Mouse (Mus musculus): ENCODE results near the gene Hps5.
A peak's percentile ranks its signal among the peaks of the same experiment; 100 is the strongest.

The Hps5 gene

DNA sequence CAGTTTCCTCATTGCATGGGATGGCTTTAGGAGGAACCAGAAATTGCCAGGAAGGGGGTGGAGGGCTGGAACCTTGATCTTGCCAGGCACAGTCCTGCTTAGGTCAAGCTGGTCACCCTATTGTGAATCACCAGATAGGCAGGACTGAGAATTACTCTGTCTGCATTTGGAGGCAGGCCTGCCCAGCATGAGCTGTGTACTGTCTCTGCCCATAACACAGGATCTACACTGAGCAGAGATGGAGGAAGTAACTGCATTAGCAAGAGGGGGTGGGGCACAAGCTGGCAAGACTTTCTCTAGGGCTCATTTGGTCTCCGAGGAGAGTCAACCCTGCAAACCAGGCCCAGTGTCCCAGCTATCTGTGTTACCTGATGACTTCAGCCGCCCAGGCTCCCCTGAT, 60.9 kb downstream of the Hps5 start:
- no peak for DNase-seq (ENCODE audit: low spot score)

DNA sequence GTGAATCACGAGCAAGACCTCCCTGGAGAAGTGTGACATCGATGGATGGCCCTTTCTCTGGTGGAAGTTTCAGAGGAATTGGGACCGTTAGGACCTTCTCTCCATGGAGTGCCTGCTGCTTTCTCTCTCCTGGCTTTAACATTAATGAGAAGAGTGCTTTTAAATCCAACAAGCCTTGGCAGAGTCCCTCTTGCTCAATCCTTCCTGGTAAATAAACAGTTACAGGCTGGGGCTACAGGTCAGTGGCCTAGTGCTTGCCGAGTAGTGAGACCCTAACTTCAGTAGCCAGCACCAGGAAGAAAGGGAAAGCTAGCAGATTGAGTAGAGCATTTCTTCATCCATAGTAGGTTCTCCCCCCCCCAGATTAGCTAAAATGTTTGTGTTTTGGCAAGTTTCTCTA, 63.4 kb downstream of the Hps5 start, which contains the start of gene Saa4:
TSS of gene Saa4 (minus strand) at position 146 of the 400 bp plus-strand sequence.
- no peak for DNase-seq (ENCODE audit: low spot score)

DNA sequence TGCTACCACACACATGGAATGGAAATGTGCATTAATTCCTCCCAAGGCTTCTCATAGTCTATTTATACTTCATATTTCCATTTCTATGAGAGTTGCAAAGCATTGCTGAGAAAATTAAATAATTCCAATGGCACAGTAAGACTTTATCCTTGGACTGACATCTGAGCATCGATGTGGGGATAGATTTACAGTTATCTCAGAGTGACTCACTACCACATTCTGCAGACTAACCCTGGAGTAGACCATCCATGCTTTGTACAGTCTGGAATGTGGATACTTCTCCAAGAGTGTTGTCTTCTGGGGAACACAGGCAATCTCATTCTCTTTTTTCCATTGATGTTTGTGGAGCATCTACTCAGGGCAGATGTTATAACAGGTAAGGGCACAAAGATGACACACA, 68.3 kb downstream of the Hps5 start:
- DNase-seq (ENCODE audit: low spot score) = no peak

DNA sequence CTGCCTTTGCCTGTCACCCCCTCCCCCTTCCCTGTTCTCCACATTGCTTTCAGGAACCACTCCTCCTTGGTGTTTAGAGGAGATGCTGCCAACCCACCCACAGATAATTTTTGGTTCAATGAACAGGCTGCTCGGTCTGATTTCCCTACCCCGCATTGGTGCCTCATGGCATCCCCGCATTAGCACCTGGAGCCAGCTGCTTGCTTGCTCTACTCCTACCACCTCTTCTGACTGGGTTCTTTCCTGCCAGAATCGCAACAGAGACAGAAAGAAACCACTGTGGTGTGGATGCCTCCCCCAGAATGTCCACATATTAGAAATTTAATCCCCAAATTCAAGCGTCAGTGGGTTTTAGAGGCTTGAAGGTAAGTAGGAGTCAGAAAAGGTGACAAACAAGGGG, 71.5 kb downstream of the Hps5 start:
- DNase-seq (ENCODE audit: low spot score) = no peak

- no peak for DNase-seq (ENCODE audit: low spot score)
Observed at GRCm38 (mm10) chr7:46723849-46724248, 72.0 kb downstream of the Hps5 start.

DNA sequence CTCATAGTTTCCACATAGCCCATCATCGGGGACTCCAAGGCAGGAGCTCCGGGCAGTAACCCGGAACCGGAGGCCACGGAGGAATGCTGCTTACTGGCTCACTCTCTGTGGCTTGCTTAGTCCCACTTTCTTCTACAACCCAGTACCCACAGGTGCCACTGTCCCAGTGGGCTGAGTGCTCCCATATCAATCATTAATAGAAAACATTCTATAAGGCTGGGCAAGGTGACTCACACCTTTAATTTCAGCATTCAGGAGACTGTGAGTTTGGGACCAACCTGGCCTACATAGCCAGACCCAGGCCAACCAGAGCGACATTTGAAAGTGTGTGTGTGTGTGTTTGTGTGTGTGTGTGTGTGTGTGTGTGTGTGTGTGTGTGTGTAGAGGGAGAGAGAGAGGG, 72.5 kb downstream of the Hps5 start:
- DNase-seq (ENCODE audit: low spot score) = no peak

DNA sequence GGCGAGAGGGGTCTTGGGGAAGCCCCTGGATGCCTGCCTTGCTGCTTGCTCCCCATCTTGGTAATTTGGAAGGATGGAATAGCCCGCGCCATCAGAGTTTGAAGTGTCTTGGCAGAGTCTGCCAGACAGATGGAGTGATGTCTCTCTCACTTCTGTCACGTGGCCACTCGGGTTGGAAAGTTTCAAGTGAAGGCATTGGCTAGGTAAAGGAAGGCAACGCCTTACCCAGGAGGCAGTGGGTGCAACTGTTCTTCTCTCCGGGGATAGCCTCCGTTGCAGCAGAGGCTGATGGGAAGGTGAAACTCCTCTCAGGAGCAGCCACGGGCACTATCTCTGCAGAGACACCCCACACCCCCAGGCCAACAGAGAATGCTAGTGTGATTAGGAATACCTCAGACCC, 75.4 kb downstream of the Hps5 start:
- no peak for DNase-seq (ENCODE audit: low spot score)

DNA sequence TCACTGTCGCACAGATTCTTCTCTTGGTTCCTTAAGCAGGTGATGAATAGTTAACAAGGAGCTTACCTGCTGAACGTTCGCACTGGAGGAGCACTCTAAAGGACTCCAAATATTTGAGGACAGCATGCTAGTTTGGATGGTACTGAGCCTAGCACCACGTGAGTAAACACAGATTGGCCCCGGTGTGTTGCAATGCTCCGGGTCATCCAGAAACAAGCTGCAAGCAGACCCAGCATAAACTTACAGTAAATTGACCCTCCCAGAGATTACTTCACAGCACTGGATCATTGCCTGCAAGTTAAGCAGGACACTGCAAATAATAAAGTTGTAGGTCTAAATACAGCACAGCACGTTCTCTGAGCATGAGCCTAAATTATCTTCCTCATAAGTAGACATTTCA, 76.3 kb downstream of the Hps5 start:
- peak; percentile 89 for DNase-seq (ENCODE audit: low spot score)

DNA sequence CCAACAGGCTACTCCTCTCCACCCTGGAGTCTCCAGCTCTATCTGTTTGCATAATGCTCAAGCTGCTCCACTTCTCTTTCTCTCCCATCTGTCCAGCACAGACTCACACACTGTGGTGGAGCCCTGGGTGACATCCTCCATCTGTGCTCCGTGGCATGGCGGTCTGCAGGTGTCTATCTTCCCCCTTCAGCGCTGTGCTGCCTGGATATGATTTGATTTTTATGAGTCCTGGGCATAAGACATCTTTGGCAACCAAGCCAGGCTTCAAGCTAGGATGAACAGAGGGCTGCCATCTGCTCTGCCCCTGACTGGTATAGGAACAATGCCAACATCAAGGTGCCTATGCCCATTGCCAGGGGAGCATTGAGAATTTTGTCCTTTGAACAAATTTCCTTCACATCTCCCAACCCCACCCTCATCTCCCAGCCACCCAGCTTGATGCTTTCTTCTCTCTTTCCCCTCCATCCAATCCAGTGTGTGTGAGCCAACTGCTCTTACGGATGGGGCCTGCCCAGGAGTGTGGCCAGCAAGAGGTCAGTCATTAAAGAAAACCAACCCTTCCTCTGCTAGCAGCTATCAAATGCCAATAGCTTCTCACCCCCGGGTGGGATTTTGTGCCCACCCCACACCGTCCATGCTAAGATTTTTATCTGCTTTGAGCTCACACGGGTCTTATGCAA, 77.1 kb downstream of the Hps5 start:
- DNase-seq (ENCODE audit: low spot score) = no peak

DNA sequence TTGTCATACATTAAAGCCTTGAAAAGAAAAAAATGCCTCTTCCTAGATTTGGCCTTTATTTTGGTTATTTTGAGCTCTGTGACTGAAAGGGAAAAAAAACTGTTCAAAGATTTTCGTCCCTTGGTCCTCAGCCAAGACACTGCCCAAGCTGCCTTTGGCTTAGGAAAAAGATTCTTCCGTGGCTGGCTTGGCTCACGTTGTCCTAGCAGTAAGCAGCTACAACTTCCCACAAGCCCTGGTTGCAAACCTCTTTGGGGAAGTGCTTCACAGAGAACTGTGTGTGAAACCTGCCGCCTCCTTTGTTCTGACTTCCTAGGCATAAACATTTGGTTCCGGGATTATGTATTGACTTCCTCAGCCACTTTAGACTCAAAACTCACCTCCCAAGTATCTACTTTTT, 79.0 kb downstream of the Hps5 start:
- DNase-seq (ENCODE audit: low spot score) = peak; percentile 90

- DNase-seq (ENCODE audit: low spot score) = no peak
Observed at GRCm38 (mm10) chr7:46715600-46715999, 80.3 kb downstream of the Hps5 start, which contains the start of gene Saa3. TSS of gene Saa3 (minus strand) at chr7:46715700.

DNA sequence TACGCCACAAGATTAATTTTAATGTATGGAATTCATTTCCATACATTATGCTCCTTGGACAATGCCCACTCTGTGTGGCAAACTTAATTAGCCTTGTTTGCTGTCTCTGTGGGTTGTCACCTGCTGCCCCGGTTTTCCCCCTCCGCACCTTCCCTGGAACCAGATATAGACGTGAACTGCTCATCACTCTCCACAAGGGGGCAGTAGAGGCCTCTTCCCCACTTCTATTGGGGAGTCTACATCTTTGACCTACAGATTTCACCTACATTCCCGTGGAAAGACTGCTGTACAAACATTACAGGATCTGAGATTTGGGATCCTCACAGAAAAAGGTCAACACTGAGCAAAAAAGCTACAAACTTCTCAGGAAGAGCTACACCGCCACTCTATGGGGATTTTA, 81.3 kb downstream of the Hps5 start:
- peak; percentile 76 for DNase-seq (ENCODE audit: low spot score)

DNA sequence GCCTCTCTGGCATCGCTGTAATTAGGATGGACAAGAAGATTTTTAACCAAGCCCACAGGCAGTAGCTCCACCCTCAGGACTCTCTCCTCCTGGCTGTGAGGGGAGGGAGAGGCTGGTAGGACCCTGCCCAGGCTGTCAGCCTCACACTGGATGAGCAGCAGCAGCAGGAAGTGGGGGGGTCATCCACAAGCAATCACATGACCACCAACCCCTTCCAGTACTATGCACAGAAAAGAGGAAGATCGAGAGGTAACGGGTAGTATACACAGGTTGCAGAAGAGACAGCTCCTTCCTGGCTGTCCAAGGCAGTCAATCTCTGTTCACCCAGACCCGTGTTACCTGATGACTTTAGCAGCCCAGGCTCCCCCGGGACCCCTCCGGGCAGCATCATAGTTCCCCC, 83.6 kb downstream of the Hps5 start:
- DNase-seq (ENCODE audit: low spot score) = no peak

All from adipocyte (in vitro differentiated cells).